ENCODE assay signal across 10 mouse cellular contexts in genomic region chr15:36966940-36967339, GRCm38 (mm10). TPM values are rescaled to one million over a fixed set of nuclear protein-coding genes. Genes with fewer than 3 reads are reported as not detected.
DNase-seq lines count a peak whose midpoint lies in the region; ATAC-seq and TF ChIP-seq lines count a peak whose summit lies in the region.
"Had no signal": no experiment of that assay in that cellular context is flagged by ENCODE, and none has a peak within 500 bp of the region (broad histone marks: within the 10 kb centered on the region; RNA-seq: fewer than 3 reads in every experiment).

No protein-coding gene starts in this region.

- H3K27me3 ChIP-seq in kidney, embryonic 14.5 days (ENCODE audit: control insufficient read depth, insufficient read depth, low read length), result no peaks in the 10 kb centered on the region
- H3K27me3 ChIP-seq in hindbrain, embryonic 11.5 days (ENCODE audit: control insufficient read depth, insufficient read depth, low read length), result no peaks in the 10 kb centered on the region
- H3K27me3 ChIP-seq in midbrain, embryonic 16.5 days (ENCODE audit: control insufficient read depth, insufficient read depth, low read depth, low read length), result no peaks in the 10 kb centered on the region

- no peaks in the 10 kb centered on the region for H3K36me3 ChIP-seq in kidney, embryonic 14.5 days (ENCODE audit: control insufficient read depth, insufficient read depth, low read length)
- H3K36me3 ChIP-seq in hindbrain, embryonic 11.5 days (ENCODE audit: control insufficient read depth, insufficient read depth, low read length), result no peaks in the 10 kb centered on the region
- H3K36me3 ChIP-seq in midbrain, embryonic 16.5 days (ENCODE audit: control insufficient read depth, insufficient read depth, low read length), result no peaks in the 10 kb centered on the region

- no peak for TF ChIP-seq POLR2A in cortical plate, adult 2 months (IDR thresholded peaks at IDR 0.05; ENCODE audit: extremely low read depth, insufficient read depth, low read length)

- DNase-seq in kidney, postnatal 10 days, result no peak
- DNase-seq in hindbrain, embryonic 11.5 days (ENCODE audit: low spot score), result no peak
- no peak for DNase-seq in thymus, adult 18-20 months
- DNase-seq in layer of hippocampus, postnatal 36 days, result no peak
- DNase-seq in gastrocnemius, adult 18-20 months (ENCODE audit: low spot score), result no peak

- 37% methylated on average over 7 of the region's 7 CpGs for WGBS in kidney, embryonic 14.5 days
- 46% methylated on average over 7 of the region's 7 CpGs for WGBS in hindbrain, embryonic 11.5 days
- WGBS in midbrain, embryonic 16.5 days, result 17% methylated on average over 7 of the region's 7 CpGs

- H3K27ac ChIP-seq in kidney, embryonic 14.5 days (ENCODE audit: low read depth, low read length), result no peak overlapping the region
- H3K27ac ChIP-seq in cortical plate, adult 2 months (ENCODE audit: insufficient read depth, low read length), result peak overlapping the region; percentile 90
- H3K27ac ChIP-seq in hindbrain, embryonic 11.5 days (ENCODE audit: low read depth, low read length), result no peak overlapping the region
- peak overlapping the region; percentile 100 for H3K27ac ChIP-seq in midbrain, embryonic 16.5 days (ENCODE audit: low read length)

- 0 out of 2 replicates have a peak, but pooled peaks have one; percentile 17 for ATAC-seq in kidney, embryonic 14.5 days (ENCODE audit: low FRiP score, low TSS enrichment)
- peak; percentile 62 for ATAC-seq in hindbrain, embryonic 11.5 days (ENCODE audit: low FRiP score)
- ATAC-seq in midbrain, embryonic 16.5 days, result peak; percentile 70; the same call in 1 of the 2 replicates
- ATAC-seq: lung, postnatal 0 days had no signal

- no peaks in the 10 kb centered on the region for H3K9me3 ChIP-seq in kidney, embryonic 14.5 days (ENCODE audit: control insufficient read depth, low read length)
- H3K9me3 ChIP-seq in hindbrain, embryonic 11.5 days (ENCODE audit: control insufficient read depth, low read length), result no peaks in the 10 kb centered on the region
- no peaks in the 10 kb centered on the region for H3K9me3 ChIP-seq in midbrain, embryonic 16.5 days (replicated peaks; ENCODE audit: control insufficient read depth, low read length, poor library complexity, severe bottlenecking)

- peak overlapping the region; percentile 34 for H3K4me2 ChIP-seq in kidney, embryonic 14.5 days (replicated peaks; ENCODE audit: low read depth, low read length)
- peak overlapping the region; percentile 31 for H3K4me2 ChIP-seq in hindbrain, embryonic 11.5 days (replicated peaks; ENCODE audit: low read depth, low read length)
- peak overlapping the region; percentile 74 for H3K4me2 ChIP-seq in midbrain, embryonic 16.5 days (ENCODE audit: low read length)

- H3K4me3 ChIP-seq in kidney, embryonic 14.5 days (ENCODE audit: low read length), result no peak overlapping the region
- no peak overlapping the region; the same call in 1 of the 2 replicates for H3K4me3 ChIP-seq in cortical plate, adult 2 months (ENCODE audit: insufficient read depth, low read length)
- no peak overlapping the region for H3K4me3 ChIP-seq in hindbrain, embryonic 11.5 days (ENCODE audit: low read depth, low read length)
- H3K4me3 ChIP-seq in midbrain, embryonic 16.5 days (ENCODE audit: low read depth, low read length), result 0 out of 2 replicates have a peak overlapping the region, but pooled peaks have one; percentile 11
- H3K4me3 ChIP-seq: erythroblast, embryonic 14.5 days had no signal

- H3K9ac ChIP-seq in kidney, embryonic 14.5 days (ENCODE audit: low read depth, low read length), result no peak overlapping the region
- H3K9ac ChIP-seq in hindbrain, embryonic 11.5 days (ENCODE audit: low read depth, low read length), result no peak overlapping the region; the same call in 1 of the 2 replicates
- H3K9ac ChIP-seq in midbrain, embryonic 16.5 days (ENCODE audit: low read depth, low read length), result peak overlapping the region; percentile 47; the same call in 1 of the 2 replicates

- 0 out of 2 replicates have a peak, but pooled peaks cover 6% of the 10 kb centered on the region for H3K4me1 ChIP-seq in kidney, embryonic 14.5 days (ENCODE audit: control insufficient read depth, insufficient read depth, low read length)
- H3K4me1 ChIP-seq in cortical plate, adult 2 months (ENCODE audit: control insufficient read depth, insufficient read depth, low read length), result peaks cover 12% of the 10 kb centered on the region
- H3K4me1 ChIP-seq in hindbrain, embryonic 11.5 days (replicated peaks; ENCODE audit: control insufficient read depth, insufficient read depth, low read length), result no peaks in the 10 kb centered on the region
- H3K4me1 ChIP-seq in midbrain, embryonic 16.5 days (ENCODE audit: control insufficient read depth, insufficient read depth, low read length), result peaks cover 27% of the 10 kb centered on the region

- TF ChIP-seq CTCF in cortical plate, adult 2 months (IDR thresholded peaks at IDR 0.05; ENCODE audit: extremely low read depth, insufficient read depth, low read length), result no peak

RNA-seq across cellular contexts. Expression of gene Zfp706, which starts 40.6 kb away (rescaled TPM):
- 344 and 424 TPM in 2 replicates for polyA plus RNA-seq in kidney, embryonic 14.5 days (2014; fragmentation: Nextera tagmentation; extraction: Ambion mirVana)
- polyA plus RNA-seq in cortical plate, adult 2 months (2012; rRNA removed), result 94.9 and 95.4 TPM in 2 replicates
- 360 and 376 TPM in 2 replicates for polyA plus RNA-seq in hindbrain, embryonic 11.5 days (2014; fragmentation: Nextera tagmentation; extraction: Ambion mirVana)
- polyA plus RNA-seq in midbrain, embryonic 16.5 days (2015; fragmentation: Nextera tagmentation; extraction: Ambion mirVana), result 495 and 501 TPM in 2 replicates
- total RNA-seq in layer of hippocampus, postnatal 36 days (2021), result 100 to 1,000 TPM; 262 to 279 TPM
- total RNA-seq in gastrocnemius, adult 18-20 months (2021), result 100 to 1,000 TPM; 115 to 131 TPM

Comparison
In these comparisons a context has a peak if more than half of its experiments do, and no peak if none do; other contexts are left out.
1. ATAC-seq: peak in every context shown above with its lines; median percentile 70 in midbrain, embryonic 16.5 days; 62 in hindbrain, embryonic 11.5 days; 17 in kidney, embryonic 14.5 days.
2. H3K27ac ChIP-seq: peak in cortical plate, adult 2 months (single experiment) and midbrain, embryonic 16.5 days (single experiment); none in kidney, embryonic 14.5 days (single experiment) and hindbrain, embryonic 11.5 days (single experiment).
3. Peak in every context shown above with its lines, with median percentiles within 50 percentile points of each other: H3K4me2 ChIP-seq.